Mouse (Mus musculus) small intestine, adult 2 months (tissue): ENCODE measurements at regions not wholly inside any gene's neighbourhood (a gene's known extent, or its start where the extent isn't known, plus 50 kb on each side); places are given as distances from the start of the nearest gene placed in this dataset.

Experiments used
- CTCF ChIP-seq: fragments of 200-500 bp; IDR thresholded peaks from 2 replicates; pipeline ENCODE4 v1.5.1; 2012; ENCODE audit warnings: low read depth, mild to moderate bottlenecking, control low read depth, inconsistent platforms, low read length, moderate library complexity, mixed read lengths; ENCODE audit not compliant: insufficient replicate concordance, insufficient read length; ENCODE audit errors: extremely low read depth
- POLR2A ChIP-seq: fragments of 200-500 bp; IDR thresholded peaks from 2 replicates; pipeline ENCODE4 v1.6.1; 2012; ENCODE audit warnings: low read depth, mild to moderate bottlenecking, control low read depth, inconsistent platforms, low read length, moderate library complexity

DNA sequence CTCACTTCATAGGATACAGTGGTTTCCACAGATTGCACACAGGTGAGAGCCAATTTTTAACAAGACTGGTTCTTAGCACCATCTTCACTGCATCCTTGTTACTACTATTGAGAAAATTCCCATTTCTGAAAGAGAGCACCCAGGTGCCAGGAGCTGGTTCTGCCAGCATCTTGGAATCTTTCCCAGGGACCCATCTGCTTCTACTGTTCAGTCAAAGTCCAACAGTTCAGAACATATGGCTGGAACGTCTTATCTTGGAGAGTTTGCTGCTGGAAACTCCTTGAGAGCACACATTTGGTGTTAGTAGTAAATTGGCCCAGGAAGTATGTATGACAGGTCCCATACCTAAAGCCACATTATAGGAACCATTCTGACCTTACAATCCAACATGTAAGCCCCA lies 402.7 kb upstream of the 4933412E24Rik start:
- TF ChIP-seq POLR2A = no peak
- no peak for TF ChIP-seq CTCF
